Mouse (Mus musculus) C2C12 (cell line): ENCODE results near the gene Ppp4r1. TPM values are rescaled to one million over a fixed set of nuclear protein-coding genes. Genes with fewer than 3 reads are reported as not detected.

ENCODE experiments used
- H3K27me3 ChIP-seq: one replicate; pipeline ENCODE4 v1.6.1; 2011; ENCODE audit not compliant: control insufficient read depth, insufficient read depth, insufficient read length
- H3K36me3 ChIP-seq: one replicate; pipeline ENCODE4 v1.6.1; 2011; ENCODE audit not compliant: control insufficient read depth, insufficient read depth
- H3K4me3 ChIP-seq: one replicate; pipeline ENCODE4 v1.5.1; 2011; ENCODE audit warnings: mild to moderate bottlenecking, control low read depth; ENCODE audit not compliant: poor library complexity, insufficient read depth, severe bottlenecking
- H3K79me2 ChIP-seq: one replicate; pipeline ENCODE4 v1.6.1; 2011; ENCODE audit not compliant: control insufficient read depth, insufficient read depth
- H3K79me3 ChIP-seq: one replicate; pipeline ENCODE4 v1.6.1; 2011; ENCODE audit warnings: low read depth, control low read depth
- H3ac ChIP-seq: one replicate; pipeline ENCODE3; 2011; ENCODE audit warnings: low read depth; ENCODE audit not compliant: control insufficient read depth, insufficient read length
- CEBPB ChIP-seq: IDR thresholded peaks from one replicate; pipeline ENCODE4 v1.6.1; 2011; ENCODE audit warnings: low read depth, mild to moderate bottlenecking, control low read depth, moderate library complexity
- CTCF ChIP-seq: IDR thresholded peaks from one replicate; pipeline ENCODE4 v1.5.1; 2011; ENCODE audit not compliant: control insufficient read depth, insufficient read depth, insufficient read length
- FOSL1 ChIP-seq: IDR thresholded peaks from one replicate; pipeline ENCODE4 v1.8.0; 2011; ENCODE audit warnings: mild to moderate bottlenecking, low read length; ENCODE audit not compliant: poor library complexity, insufficient read depth, severe bottlenecking
- MAX ChIP-seq: IDR thresholded peaks from one replicate; pipeline ENCODE4 v1.6.1; 2011; ENCODE audit warnings: mild to moderate bottlenecking, control low read depth
- MYOD1 ChIP-seq: IDR thresholded peaks from one replicate; pipeline ENCODE4 v1.6.1; 2011; ENCODE audit warnings: low read depth; ENCODE audit not compliant: control insufficient read depth, insufficient read length
- MYOG ChIP-seq: IDR thresholded peaks from one replicate; pipeline ENCODE4 v1.6.1; 2011; ENCODE audit not compliant: control insufficient read depth, insufficient read length; ENCODE audit errors: extremely low read depth
- USF1 ChIP-seq: IDR thresholded peaks from one replicate; pipeline ENCODE4 v1.6.1; 2011; ENCODE audit warnings: low read depth, mild to moderate bottlenecking, control low read depth, moderate library complexity
- polyA plus RNA-seq: library from polyadenylated mRNA; unstranded; fragments of >200 nt; fragmentation: generic; extraction: Trizol; gene quantifications from one replicate; pipeline ENCODE4 v1.2.1, GENCODE M21; 2012; ENCODE audit warnings: missing spikeins

The Ppp4r1 gene
- polyA plus RNA-seq, 1 experiment: 61.8 TPM

DNA sequence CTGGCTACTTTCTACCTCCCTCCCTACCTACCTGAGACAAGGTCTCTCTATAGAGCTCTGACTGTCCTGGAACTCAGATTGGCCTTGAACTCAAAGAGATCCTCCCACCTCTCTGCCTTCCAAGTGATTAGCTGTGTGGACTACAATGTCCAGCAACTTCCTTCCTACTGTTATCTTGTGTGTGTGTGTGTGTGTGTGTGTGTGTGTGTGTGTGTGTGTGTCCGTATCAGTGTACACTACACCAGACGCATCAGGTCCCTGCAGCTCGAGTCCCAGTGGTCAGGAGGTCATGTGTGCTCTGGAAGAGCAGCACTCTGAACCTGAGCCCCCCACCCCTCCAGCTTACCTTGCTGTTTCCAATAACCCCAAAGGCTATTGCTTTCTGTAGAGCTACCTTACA, 83.8 kb downstream of the Ppp4r1 start:
- Histone ChIP-seq H3K27me3 (no peaks in the 10 kb centered on the region), H3K79me2 (peaks cover 28% of the 10 kb centered on the region), H3ac (no peak overlapping the region), H3K36me3 (peaks cover 8% of the 10 kb centered on the region), H3K79me3 (no peaks in the 10 kb centered on the region), H3K4me3 (no peak overlapping the region)
- TF ChIP-seq CTCF: no peak
- TF ChIP-seq MYOG: no peak
- no peak for TF ChIP-seq USF1
- TF ChIP-seq MYOD1: no peak
- no peak for TF ChIP-seq MAX
- TF ChIP-seq FOSL1: no peak
- no peak for TF ChIP-seq CEBPB

DNA sequence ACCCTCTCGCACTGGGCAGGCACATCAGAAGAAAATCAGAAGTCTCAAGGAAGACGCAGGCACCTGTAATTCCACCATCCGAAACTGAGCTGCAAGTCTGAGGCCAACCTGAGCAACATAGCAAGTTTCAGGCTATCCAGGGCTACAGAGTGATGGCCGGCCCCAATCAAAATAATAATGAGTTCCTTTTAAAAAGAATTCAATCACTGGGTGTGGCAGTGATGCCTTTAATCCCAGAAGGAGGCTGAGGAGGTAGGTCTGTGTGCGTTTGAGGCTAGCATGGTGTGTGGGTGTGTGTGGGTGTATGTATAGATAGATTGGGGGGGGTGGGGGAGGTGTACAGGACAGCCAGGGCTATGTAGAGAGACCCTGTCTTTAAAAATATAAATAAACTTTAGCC, 85.6 kb downstream of the Ppp4r1 start:
- Histone ChIP-seq H3K4me3 (no peak overlapping the region), H3ac (no peak overlapping the region), H3K27me3 (no peaks in the 10 kb centered on the region), H3K79me2 (peaks cover 38% of the 10 kb centered on the region), H3K36me3 (peaks cover 8% of the 10 kb centered on the region), H3K79me3 (peaks cover 4% of the 10 kb centered on the region)
- no peak for TF ChIP-seq CEBPB
- no peak for TF ChIP-seq MYOD1

DNA sequence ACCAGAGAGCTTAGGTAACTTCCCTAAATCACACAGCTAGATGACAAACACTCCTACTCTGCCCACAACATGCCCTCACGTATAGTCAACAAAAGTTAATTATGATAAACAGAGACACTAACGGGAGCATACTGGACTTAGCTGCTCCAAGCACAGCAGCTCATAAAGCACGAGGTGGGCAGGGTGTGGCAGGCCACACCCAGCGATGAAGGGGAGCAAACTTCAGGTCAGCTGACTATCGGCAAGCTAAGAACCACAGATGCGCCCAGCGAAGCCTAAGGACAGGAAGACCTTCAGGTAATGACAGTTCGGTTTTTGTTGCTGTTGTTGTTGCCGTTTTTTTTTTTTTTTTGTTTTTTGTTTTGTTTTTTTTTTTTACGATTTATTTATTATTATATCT, 87.3 kb downstream of the Ppp4r1 start:
- Histone ChIP-seq H3K36me3 (no peaks in the 10 kb centered on the region), H3K4me3 (no peak overlapping the region), H3K27me3 (no peaks in the 10 kb centered on the region), H3K79me2 (peaks cover 48% of the 10 kb centered on the region), H3ac (no peak overlapping the region), H3K79me3 (peaks cover 6% of the 10 kb centered on the region)
- TF ChIP-seq MYOD1 (no peak), USF1 (no peak)

DNA sequence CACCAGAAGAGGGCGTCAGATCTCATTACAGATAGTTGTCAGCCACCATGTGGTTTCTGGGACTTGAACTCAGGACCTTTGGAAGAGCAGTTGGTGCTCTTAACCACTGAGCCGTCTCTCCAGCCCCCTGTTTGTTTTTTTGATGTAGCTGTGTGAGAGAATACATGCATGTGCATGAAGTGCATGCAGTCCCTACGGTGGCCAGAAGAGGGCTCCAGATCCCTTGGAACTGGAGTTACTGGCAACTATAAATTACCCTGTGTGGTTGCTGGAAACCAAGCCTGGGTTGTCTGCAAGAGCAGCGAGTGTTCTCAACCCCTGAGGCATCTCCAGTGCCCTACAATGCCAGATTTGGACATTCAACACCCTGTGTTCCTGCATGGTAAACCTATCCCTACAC, 87.8 kb downstream of the Ppp4r1 start:
- H3K27me3 ChIP-seq: no peaks in the 10 kb centered on the region
- H3K4me3 ChIP-seq: no peak overlapping the region
- no peak overlapping the region for H3ac ChIP-seq
- no peaks in the 10 kb centered on the region for H3K36me3 ChIP-seq
- TF ChIP-seq CTCF (peak; percentile 26), FOSL1 (no peak)
- peaks cover 51% of the 10 kb centered on the region for H3K79me2 ChIP-seq
- peaks cover 6% of the 10 kb centered on the region for H3K79me3 ChIP-seq

DNA sequence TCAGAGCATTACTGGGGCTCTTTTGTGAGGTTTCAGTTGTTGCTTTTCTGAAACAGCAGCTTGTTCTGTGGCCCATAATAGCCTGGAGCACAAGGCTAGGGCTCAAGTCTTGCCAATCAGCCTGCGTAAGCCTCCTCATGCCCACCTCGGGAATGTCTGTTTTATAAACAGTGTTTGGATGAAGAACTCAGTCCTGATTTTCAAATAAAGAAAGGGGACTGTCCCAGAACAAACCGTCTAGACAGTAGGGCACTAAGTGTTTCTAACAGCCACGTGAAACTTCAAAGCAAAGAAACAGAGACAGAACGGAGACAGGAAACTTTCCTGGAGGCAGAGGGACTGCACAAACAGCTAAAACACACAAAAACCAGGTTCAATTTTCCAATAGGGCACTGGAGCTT, 89.3 kb downstream of the Ppp4r1 start:
- H3K4me3 ChIP-seq: no peak overlapping the region
- peaks cover 11% of the 10 kb centered on the region for H3K79me3 ChIP-seq
- no peak overlapping the region for H3ac ChIP-seq
- H3K79me2 ChIP-seq: peaks cover 66% of the 10 kb centered on the region
- no peaks in the 10 kb centered on the region for H3K27me3 ChIP-seq
- no peaks in the 10 kb centered on the region for H3K36me3 ChIP-seq
- TF ChIP-seq CTCF (no peak), MAX (no peak), MYOG (no peak), CEBPB (no peak), USF1 (no peak), FOSL1 (no peak), MYOD1 (no peak)

DNA sequence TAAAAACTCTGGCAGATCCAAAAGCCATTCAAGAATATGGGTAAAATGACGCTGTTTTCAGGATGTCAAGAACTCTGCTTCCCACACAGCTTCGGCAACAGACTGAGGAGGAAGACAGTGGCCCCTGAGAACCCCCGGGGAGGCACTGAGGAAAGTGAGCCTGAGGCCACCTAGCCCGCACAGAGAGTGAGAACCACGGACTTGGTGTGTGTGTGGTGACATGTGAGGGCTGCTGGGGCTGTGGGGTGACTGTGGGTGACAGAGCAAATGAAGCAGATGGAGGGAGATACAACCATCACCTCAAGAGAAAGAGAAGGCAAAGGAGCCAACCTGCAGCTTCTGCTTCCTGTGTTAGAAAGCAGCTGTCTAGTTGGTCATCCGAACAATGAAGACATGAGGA, 89.7 kb downstream of the Ppp4r1 start:
- peaks cover 11% of the 10 kb centered on the region for H3K79me3 ChIP-seq
- H3K79me2 ChIP-seq: peaks cover 69% of the 10 kb centered on the region
- TF ChIP-seq MYOD1 (no peak), FOSL1 (no peak), MAX (no peak), MYOG (no peak), CTCF (no peak), USF1 (no peak), CEBPB (no peak)
- H3K36me3 ChIP-seq: no peaks in the 10 kb centered on the region
- H3K27me3 ChIP-seq: no peaks in the 10 kb centered on the region
- no peak overlapping the region for H3ac ChIP-seq
- H3K4me3 ChIP-seq: no peak overlapping the region

DNA sequence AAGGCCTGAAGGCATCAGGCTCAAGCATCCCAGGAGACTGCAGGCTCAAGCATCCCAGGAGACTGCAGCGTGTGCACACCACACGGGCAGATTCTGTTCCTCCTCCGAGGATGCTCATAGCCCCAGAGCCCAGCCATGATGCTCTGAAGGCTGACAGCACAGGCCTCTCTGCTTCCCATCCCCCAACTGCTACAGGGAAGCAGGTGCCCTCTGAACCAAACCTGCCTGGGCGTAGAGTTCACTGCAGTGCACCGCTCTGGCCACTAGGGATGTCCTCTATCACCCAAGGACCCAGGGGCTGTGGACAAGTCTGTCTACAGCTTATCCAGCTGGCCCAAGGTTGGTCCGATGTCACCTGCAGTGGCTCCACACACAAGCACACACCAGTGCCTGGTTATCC, 90.3 kb downstream of the Ppp4r1 start:
- no peak overlapping the region for H3K4me3 ChIP-seq
- peaks cover 11% of the 10 kb centered on the region for H3K79me3 ChIP-seq
- no peaks in the 10 kb centered on the region for H3K36me3 ChIP-seq
- no peaks in the 10 kb centered on the region for H3K27me3 ChIP-seq
- no peak for TF ChIP-seq CTCF
- TF ChIP-seq MYOD1: no peak
- no peak for TF ChIP-seq USF1
- TF ChIP-seq MYOG: no peak
- TF ChIP-seq FOSL1: no peak
- H3ac ChIP-seq: no peak overlapping the region
- peaks cover 75% of the 10 kb centered on the region for H3K79me2 ChIP-seq
